Mouse (Mus musculus) R1 (cell line): ENCODE measurements at regions not wholly inside any gene's neighbourhood (a gene's known extent, or its start where the extent isn't known, plus 50 kb on each side); places are given as distances from the start of the nearest gene placed in this dataset.

Experiments used
- DNase-seq: peaks from one replicate; pipeline ENCODE4 v3.0.0-alpha.2; 2018; ENCODE audit warnings: low read depth, low spot score

DNA sequence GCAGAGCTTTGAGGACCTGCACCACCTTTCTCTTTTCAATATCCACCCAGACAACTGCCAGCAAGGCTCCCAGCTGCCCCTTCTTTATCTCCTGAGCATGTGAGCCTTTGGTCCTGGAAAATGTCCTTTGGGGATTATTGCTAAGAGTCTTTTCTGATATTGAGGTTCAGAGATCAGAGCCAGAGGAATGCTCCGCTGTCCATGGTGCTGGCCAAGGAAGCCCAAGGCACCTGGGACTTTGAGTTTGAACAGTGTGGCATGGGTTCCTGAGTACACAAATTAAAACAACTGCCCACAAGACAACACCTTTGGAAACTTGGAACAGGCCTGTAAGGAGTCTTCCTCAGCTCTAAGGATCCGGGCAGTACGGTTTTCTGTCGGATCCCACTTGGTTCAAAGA, 52.6 kb upstream of the Slc28a3 start:
- peak; percentile 40 for DNase-seq

DNA sequence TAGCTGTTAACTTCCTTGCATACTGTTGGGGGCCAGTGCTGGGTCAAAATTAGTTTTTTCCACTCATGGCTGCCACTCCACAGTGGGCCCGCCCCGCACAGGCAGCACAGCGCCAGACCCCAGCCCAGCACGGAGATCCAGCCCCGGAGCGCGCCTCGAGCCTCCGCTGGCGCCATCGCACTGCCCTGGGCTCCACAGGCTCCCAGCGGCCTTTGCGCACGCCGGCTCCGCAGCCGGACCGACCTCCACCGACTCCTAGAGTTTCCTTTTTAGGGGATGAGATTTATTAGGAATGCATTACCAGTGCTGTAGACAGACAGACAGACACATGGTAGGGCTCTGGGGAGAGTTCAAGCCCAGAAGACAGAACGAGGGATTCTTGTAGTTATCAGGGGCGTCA, 58.0 kb upstream of the Slc28a3 start:
- no peak for DNase-seq

DNA sequence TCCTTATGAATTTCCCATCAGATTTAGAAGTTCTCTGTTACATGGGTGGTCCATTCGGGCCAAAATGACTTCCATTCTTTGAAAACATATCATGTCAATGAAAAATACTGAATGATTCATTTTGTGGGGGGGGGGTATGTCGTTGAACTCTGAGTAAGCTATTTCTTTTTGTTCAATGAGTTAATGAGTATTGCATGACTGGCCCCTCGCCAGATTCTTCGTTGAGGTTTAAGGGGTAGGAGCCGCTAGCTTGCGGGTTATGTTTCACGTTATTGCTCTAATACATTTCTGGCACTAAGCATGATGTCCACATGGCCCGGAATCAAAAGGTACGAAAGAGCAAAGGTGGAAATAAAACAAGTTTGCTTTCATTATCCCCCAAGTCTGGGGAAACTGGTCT, 59.5 kb upstream of the Slc28a3 start:
- no peak for DNase-seq

DNA sequence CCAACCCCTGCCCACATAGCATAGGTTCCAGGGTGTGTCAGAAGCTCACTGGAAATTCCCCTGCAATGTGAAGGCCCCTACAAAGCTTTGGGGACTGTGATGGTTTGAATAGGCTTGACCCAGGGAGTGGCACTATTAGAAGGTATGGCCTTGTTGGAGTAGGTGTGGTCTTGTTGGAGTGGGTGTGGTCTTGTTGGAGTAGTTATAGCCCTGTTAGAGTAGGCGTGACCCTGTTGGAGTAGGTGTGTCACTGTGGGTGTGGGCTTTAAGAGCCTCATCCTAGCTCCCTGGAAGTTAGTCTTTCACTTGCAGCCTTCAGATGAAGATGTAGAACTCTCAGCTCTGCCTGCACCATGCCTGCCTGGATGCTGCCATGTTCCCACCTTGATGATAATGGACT, 64.9 kb upstream of the Slc28a3 start:
- DNase-seq = peak; percentile 57

DNA sequence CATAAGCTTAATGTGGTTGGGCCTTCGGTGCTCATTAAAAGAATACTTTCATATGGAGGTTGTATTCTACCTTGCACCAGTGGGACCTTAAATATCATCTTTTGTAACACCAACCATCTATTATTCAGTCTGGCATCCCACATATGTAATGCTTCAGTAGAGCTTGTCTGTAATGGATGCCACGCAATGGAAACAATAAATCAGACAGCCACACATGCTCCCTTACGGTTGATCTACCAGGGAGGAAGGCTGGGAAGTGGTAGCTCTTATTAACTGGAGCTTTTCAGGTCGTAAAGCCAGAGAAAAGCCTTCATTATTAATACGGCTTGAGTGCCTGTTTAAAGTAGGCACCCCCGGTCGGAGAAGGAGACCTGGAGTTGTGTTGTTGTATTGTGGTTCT, 66.8 kb upstream of the Slc28a3 start:
- DNase-seq = no peak

DNA sequence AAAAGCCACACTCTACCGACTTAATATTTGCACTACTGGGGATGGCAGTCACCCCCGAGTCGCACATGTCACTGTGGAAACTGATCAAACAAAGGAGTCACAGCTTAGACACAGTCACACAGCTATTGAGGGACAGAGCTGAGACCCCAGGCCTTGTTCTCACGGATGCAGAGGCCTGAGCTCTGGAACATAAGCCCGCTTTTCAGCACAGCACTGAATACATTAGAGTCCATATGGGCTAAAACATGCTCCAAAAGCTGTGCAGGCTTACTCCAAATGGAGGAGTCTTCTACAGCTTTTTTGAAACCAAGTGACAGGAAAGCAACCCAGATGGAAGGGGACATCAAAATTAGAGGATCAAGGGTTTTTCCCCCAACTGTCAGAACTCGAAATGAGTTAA, 69.0 kb upstream of the Slc28a3 start:
- no peak for DNase-seq

DNA sequence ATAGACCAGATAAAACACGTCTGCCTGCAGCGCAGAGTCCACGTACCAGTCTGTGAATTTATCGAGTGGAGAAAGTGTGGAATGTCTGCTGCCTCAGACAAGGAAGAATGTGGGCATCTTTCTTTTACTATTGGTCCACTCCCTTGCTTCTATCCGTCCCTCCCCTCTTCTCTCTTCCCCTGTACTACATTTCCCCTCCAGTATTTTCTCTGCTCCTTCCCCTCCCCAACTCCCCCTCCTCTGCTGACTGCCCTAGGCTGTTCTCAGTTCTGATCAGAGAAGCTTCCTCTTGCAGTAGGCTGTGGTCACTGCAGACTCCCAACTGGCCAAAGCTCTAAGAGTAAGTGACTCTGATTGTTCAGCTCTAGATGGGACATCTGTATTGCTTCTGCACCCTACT, 76.1 kb upstream of the Slc28a3 start:
- no peak for DNase-seq

DNA sequence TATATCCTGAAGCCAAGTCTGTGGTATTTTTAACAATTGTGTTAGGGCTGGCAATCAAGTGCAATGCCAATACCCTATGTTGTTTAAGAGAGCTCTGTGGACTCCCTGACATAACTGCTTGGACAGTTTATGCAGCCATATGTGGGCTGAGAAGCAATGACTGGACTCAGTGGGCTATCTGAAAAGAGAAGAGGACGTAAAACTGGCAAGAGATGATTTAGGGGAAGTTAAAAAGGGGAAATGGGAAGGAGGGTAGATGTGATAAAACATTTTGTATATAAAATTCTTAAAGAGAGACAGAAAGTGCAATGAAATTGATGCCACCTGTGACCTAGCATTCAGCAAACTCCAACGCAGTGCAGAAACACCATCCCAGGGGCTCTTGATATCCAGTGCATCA, 76.9 kb upstream of the Slc28a3 start:
- DNase-seq = no peak

DNA sequence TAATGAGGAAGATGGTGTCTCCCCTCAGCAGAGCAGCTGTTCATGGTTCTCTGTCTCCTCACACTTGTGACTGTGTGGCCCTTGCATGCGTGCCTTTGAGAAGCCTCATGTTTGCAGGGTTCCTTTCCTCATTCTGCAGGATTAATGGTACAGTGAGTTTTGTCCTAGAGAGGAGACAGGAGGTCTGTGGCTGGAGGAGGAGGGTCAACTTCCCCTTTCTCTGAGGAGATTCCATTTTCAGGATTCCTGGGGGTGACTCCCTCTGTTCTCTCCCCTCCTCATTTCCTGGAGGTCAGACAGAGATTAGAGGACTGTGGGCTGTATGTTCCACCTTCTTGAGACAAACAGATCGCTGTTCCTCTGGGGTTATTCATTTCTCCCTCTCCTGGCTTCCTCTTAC, 77.6 kb upstream of the Slc28a3 start:
- no peak for DNase-seq

DNA sequence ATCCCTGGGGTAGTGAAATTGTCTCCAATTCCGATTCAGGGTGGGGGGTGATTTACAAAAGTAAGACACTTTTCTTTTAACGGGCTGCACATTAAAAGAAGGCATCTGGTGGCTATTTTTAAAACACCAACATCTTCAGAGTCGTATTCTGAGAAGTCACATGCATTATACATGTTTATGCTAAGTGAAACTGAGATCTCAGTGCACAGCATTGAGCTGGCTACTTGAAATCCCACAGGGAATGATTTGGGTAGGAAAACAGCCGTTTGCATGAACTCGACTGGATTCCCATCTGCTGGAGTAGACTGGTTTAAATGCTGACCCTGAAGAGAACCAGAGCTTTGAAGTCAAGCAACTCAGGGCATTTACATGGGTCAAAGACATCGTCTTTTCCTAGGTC, 84.0 kb upstream of the Slc28a3 start:
- DNase-seq = no peak

DNA sequence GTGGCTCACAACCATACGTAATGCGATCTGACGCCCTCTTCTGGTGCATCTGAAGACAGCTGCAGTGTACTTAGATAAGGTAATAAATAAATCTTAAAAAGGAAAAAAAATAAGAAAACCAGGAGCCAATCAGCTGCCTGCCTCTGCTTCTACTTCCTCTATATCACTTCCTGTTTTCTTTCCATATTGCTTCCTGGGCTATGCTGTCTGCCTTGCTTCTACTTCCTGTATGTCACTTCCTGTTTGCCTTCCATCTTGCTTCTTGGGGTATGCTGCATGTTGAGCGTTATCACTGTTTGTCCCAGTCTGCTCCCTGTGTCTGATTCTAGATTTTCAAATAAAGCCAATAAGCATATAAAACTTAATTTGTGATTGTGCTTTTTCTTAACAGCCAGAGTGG, 85.3 kb upstream of the Slc28a3 start:
- no peak for DNase-seq

DNA sequence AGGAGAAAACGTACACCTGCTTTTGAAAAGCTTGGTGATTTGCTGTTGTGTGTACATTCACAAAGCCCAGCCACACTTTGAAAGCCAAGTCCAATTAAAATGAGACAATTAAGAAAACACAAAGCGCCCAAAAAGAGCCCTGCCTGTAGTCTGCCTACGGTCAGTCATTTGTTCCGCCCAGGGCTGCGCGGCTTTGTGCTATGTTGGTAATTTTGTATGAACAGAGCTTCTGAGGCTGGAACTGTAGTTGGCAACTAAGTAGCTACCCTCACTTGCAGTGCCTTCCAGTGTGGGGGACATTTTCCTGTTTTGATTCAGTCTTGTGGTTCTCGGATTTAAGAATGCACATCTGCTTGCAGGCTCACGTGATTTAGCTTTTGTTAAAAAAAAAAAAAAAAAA, 89.3 kb upstream of the Slc28a3 start:
- DNase-seq = no peak

DNA sequence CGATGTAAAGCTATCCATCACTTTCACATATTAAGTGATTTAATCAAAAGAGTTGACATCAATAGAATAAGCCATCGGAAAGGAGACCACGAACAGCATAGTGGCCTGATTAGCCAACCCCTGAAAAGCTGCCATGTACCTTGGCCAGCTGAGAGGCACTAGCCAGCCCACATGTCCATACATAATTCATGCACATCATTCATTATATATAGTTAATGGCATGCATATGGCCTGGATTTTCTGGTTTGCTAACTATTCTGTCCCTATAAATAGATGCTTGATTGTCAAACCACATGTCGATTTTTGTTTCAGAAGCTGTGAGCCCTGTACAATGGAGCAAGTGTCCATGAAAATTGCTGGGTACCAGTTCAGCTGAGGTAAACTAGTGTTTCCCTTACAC, 93.5 kb upstream of the Slc28a3 start:
- no peak for DNase-seq

DNA sequence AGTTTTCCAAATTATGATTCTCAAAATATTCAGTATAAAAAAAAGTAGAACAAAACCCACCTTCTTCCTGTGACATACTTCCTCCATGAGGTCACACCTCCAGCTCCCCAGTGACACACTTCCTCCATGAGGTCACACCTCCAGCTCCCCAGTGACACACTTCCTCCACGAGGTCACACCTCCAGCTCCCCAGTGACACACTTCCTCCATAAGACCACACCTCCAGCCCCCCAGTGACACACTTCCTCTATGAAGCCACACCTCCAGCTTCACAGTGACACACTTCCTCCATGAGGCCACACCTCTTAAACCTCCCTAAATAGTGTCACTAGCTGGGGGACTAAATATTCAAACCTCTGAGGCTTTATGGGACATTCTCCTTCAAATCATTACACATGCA, 89.8 kb upstream of the Ntrk2 start:
- DNase-seq = peak; percentile 13

DNA sequence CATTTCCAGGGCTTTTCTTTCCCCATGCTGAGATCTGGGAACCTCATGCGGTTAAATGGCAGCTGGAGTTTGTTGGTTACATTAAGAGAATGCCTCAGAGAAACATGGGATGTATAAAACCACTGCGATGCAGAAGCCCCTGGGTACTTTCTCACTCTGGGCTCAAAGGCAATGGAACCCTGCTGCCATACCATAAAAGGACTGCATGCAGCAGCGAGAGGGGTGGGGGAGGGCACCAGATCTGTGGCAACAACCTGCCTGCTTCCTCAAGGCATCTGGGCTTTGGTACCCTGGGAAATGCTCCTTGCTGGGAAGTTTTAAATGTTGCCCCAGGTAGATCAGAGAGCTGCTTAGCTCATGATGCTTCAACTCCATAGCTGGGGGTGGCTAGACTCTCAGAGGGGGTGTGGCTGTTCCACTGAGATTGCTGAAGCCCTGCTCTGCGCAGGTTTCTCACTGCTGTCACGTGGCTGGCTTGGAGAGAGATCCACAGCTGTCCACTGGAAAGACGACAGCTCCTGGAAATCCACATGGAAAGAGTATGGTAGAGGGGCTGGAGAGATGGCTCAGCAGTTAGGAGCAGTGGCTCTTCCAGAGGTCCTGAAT, 75.8 kb upstream of the Ntrk2 start:
- peak; percentile 12 for DNase-seq

DNA sequence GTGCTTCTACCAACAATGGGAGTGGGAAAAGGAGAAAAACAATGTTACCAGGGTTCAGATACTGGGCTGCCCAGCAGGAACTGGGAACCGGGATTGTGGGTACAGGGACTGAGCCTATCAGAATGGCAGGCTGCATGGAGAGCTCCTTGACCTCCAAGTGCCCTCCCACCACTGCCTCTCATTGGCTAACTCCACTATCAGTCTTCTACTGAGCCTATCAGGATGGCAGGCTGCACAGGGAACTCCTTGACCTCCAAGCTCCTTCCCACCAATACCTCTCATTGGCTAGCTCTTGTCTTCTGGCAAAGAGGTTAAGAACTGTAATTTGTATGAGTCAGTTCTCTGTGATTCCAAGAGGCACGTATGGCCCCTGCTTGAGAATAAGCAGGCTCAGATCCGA, 73.6 kb upstream of the Ntrk2 start:
- DNase-seq = peak; percentile 93

DNA sequence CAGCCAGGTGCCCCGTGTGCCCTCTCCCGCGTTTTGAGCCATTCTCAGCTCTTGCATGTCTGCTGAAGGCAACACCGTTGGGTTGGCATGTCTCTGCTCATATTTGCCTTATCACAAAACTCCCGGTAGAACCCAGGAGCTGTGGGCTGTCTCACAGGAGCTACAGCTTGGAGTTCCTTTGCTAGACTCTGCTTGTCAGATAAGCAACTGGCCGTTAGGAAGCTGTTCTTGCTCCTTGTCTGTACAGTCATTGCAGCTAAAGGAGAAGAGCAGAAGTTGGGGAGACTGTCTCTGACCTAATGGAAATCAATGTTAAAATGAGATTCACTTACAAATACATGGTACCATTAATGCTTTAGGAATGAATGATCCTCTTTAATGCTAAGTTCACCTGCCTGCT, 72.8 kb upstream of the Ntrk2 start:
- DNase-seq = no peak

DNA sequence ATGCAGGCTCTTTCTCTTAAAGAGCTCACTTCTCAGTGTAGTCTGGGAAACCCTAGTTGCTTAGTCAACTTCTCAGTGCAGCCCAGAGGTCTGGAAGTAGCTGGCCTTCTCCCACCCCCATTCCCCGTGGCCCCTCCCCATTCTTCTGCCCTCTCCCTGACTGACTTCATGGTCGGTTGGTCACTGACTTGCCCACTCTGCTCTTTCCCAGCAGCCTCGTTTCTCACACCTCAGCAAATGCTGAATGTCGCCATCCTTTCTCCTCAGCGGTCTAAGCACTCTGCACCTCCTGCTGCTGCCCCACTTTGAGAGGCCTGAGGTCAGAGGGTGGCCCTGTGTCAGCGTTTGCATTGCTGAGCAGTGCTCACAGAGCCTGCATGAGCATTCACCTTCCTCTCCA, 70.8 kb upstream of the Ntrk2 start:
- DNase-seq = no peak

DNA sequence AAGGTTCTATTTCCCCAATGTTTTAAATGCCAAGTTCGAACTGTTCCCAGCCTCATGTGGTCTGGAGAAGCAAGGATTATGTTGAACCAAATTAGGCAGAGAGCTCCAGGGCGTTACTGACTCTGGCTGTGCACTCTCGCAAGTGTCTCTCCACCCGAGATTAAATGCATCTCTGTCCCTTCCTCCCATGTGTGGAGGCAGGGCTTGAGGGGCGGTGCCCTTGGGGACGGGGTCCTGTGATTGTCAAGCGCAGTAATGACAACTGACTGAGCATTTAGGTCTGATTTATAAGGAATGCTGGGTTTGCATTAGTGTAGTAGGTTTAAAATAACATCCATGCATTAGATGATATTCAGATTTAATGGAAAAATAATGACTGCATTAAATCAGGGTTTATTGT, 65.6 kb upstream of the Ntrk2 start:
- DNase-seq = no peak

DNA sequence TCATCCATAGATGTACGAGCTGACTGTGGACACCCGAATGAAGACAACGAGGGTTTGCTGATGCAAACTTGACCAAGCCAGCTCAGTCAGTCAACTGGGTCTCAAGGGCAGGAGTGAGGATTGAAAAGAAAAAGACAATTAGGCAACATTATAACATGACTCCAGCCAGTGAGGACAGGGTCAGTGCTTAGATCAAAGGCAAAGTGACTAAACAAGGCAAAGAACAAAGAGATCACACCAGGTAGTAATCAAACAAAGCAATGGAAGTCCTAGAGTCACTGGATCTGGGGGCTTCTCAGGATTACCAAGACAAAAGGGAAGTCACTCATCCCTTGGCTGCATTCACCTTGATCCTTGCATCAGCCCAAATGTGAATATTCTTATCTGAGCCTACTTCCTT, 60.3 kb upstream of the Ntrk2 start:
- peak; percentile 50 for DNase-seq

DNA sequence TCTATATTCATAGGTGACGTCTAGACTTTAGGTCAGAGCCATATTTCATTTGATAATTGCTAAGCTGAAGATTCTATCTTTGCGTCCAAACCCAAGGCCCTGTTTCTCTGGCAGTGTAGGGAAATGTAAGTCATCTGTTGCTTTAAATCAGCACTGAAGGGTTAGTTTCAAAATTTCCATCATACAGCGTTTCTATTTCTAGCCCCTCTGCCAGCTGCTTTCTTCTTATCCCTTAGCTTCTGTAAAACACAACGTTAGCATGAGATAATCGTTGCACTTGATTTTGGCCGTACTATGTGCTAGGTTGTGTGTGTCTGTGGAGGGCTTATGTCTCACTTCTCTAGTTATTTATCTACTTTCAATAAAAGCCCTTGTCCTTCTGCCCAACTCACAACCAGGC, 58.7 kb upstream of the Ntrk2 start:
- DNase-seq = no peak

DNA sequence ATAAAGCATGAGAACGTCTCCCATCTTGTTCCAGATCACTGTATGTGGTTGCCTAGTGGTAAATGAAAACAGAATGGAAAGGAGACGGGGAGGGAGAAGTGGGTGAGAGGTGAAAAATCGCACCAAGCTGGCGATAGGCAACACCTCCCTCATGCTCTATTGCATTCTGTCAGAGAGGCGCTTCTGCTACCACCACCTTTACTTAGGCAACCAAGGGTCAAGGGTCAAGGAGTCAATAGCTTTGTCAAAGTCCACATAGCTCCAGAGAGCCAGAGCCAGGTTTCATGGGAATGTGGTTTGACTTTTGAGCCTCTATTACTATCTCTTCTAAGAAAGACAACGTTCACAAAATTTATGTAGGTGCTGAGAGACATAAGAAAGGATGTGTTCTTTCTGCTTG, 50.2 kb upstream of the Ntrk2 start:
- DNase-seq = no peak
